Mouse (Mus musculus): ENCODE results near the gene Foxa2. TPM values are rescaled to one million over a fixed set of nuclear protein-coding genes. Genes with fewer than 3 reads are reported as not detected.

The Foxa2 gene
- polyA plus RNA-seq, 1 experiment from 2014 or later = 0.16 TPM

GRCm38 (mm10) chr2:148020125-148020524 lies 26.6 kb downstream of the Foxa2 start:
- Histone ChIP-seq H3K4me2 (replicated peaks; ENCODE audit: low read depth, low read length) (no peak overlapping the region), H3K9me3 (ENCODE audit: control insufficient read depth, low read length) (no peaks in the 10 kb centered on the region), H3K4me1 (ENCODE audit: control insufficient read depth, insufficient read depth, low read length) (no peaks in the 10 kb centered on the region), H3K9ac (ENCODE audit: low read depth, low read length) (no peak overlapping the region), H3K27ac (ENCODE audit: low read depth, low read length) (no peak overlapping the region), H3K4me3 (ENCODE audit: low read length) (no peak overlapping the region), H3K36me3 (ENCODE audit: control insufficient read depth, insufficient read depth, low read length) (no peaks in the 10 kb centered on the region), H3K27me3 (ENCODE audit: control insufficient read depth, insufficient read depth, low read length) (peaks cover 55% of the 10 kb centered on the region)
- ATAC-seq (ENCODE audit: low FRiP score, low TSS enrichment) = no peak
- 29% methylated on average over 3 of the region's 3 CpGs for WGBS

- 84% methylated on average over 8 of the region's 8 CpGs for WGBS
- H3K27me3 ChIP-seq (ENCODE audit: control insufficient read depth, insufficient read depth, low read length) = peaks cover 34% of the 10 kb centered on the region
- no peaks in the 10 kb centered on the region for H3K36me3 ChIP-seq (ENCODE audit: control insufficient read depth, insufficient read depth, low read length)
- H3K4me3 ChIP-seq (ENCODE audit: low read length) = no peak overlapping the region
- H3K4me2 ChIP-seq (replicated peaks; ENCODE audit: low read depth, low read length) = no peak overlapping the region
- no peaks in the 10 kb centered on the region for H3K9me3 ChIP-seq (ENCODE audit: control insufficient read depth, low read length)
- ATAC-seq (ENCODE audit: low FRiP score, low TSS enrichment) = no peak
- no peak overlapping the region for H3K9ac ChIP-seq (ENCODE audit: low read depth, low read length)
- H3K4me1 ChIP-seq (ENCODE audit: control insufficient read depth, insufficient read depth, low read length) = no peaks in the 10 kb centered on the region
- no peak overlapping the region for H3K27ac ChIP-seq (ENCODE audit: low read depth, low read length)
These were observed 28.7 kb downstream of the Foxa2 start for GRCm38 (mm10) chr2:148017782-148018690.

- Histone ChIP-seq H3K9ac (ENCODE audit: low read depth, low read length) (no peak overlapping the region), H3K4me3 (ENCODE audit: low read length) (no peak overlapping the region), H3K27ac (ENCODE audit: low read depth, low read length) (no peak overlapping the region), H3K36me3 (ENCODE audit: control insufficient read depth, insufficient read depth, low read length) (no peaks in the 10 kb centered on the region), H3K4me2 (replicated peaks; ENCODE audit: low read depth, low read length) (no peak overlapping the region), H3K9me3 (ENCODE audit: control insufficient read depth, low read length) (no peaks in the 10 kb centered on the region), H3K4me1 (ENCODE audit: control insufficient read depth, insufficient read depth, low read length) (no peaks in the 10 kb centered on the region), H3K27me3 (ENCODE audit: control insufficient read depth, insufficient read depth, low read length) (peaks cover 3% of the 10 kb centered on the region; the same call in 1 of the 2 replicates)
- 91% methylated on average over 3 of the region's 3 CpGs for WGBS
- ATAC-seq (ENCODE audit: low FRiP score, low TSS enrichment) = no peak
These were observed 33.4 kb downstream of the Foxa2 start for GRCm38 (mm10) chr2:148013382-148013781.

- Histone ChIP-seq H3K27ac (ENCODE audit: low read depth, low read length) (no peak overlapping the region), H3K4me3 (ENCODE audit: low read length) (no peak overlapping the region), H3K36me3 (ENCODE audit: control insufficient read depth, insufficient read depth, low read length) (no peaks in the 10 kb centered on the region), H3K9ac (ENCODE audit: low read depth, low read length) (no peak overlapping the region), H3K9me3 (ENCODE audit: control insufficient read depth, low read length) (no peaks in the 10 kb centered on the region), H3K27me3 (ENCODE audit: control insufficient read depth, insufficient read depth, low read length) (no peaks in the 10 kb centered on the region), H3K4me2 (replicated peaks; ENCODE audit: low read depth, low read length) (no peak overlapping the region), H3K4me1 (ENCODE audit: control insufficient read depth, insufficient read depth, low read length) (no peaks in the 10 kb centered on the region)
- WGBS = 90% methylated on average over 4 of the region's 4 CpGs
- ATAC-seq (ENCODE audit: low FRiP score, low TSS enrichment) = no peak
These were observed 37.7 kb downstream of the Foxa2 start for GRCm38 (mm10) chr2:148009049-148009448.

- no peak overlapping the region for H3K4me3 ChIP-seq (ENCODE audit: low read length)
- no peaks in the 10 kb centered on the region for H3K9me3 ChIP-seq (ENCODE audit: control insufficient read depth, low read length)
- no peaks in the 10 kb centered on the region for H3K36me3 ChIP-seq (ENCODE audit: control insufficient read depth, insufficient read depth, low read length)
- H3K4me2 ChIP-seq (replicated peaks; ENCODE audit: low read depth, low read length) = no peak overlapping the region
- H3K4me1 ChIP-seq (ENCODE audit: control insufficient read depth, insufficient read depth, low read length) = no peaks in the 10 kb centered on the region
- ATAC-seq (ENCODE audit: low FRiP score, low TSS enrichment) = 0 out of 2 replicates have a peak, but pooled peaks have one; percentile 28
- no peak overlapping the region for H3K27ac ChIP-seq (ENCODE audit: low read depth, low read length)
- H3K27me3 ChIP-seq (ENCODE audit: control insufficient read depth, insufficient read depth, low read length) = no peaks in the 10 kb centered on the region
- 58% methylated on average over 7 of the region's 7 CpGs for WGBS
- H3K9ac ChIP-seq (ENCODE audit: low read depth, low read length) = no peak overlapping the region
These were observed 41.9 kb downstream of the Foxa2 start for GRCm38 (mm10) chr2:148004554-148005521.

- Histone ChIP-seq H3K4me3 (ENCODE audit: low read length) (no peak overlapping the region), H3K9me3 (ENCODE audit: control insufficient read depth, low read length) (no peaks in the 10 kb centered on the region), H3K4me1 (ENCODE audit: control insufficient read depth, insufficient read depth, low read length) (no peaks in the 10 kb centered on the region), H3K27ac (ENCODE audit: low read depth, low read length) (no peak overlapping the region), H3K36me3 (ENCODE audit: control insufficient read depth, insufficient read depth, low read length) (no peaks in the 10 kb centered on the region), H3K27me3 (ENCODE audit: control insufficient read depth, insufficient read depth, low read length) (no peaks in the 10 kb centered on the region), H3K4me2 (replicated peaks; ENCODE audit: low read depth, low read length) (no peak overlapping the region), H3K9ac (ENCODE audit: low read depth, low read length) (no peak overlapping the region)
- 82% methylated on average over 3 of the region's 3 CpGs for WGBS
- ATAC-seq (ENCODE audit: low FRiP score, low TSS enrichment) = no peak
These were observed 43.3 kb downstream of the Foxa2 start for GRCm38 (mm10) chr2:148003511-148003910.

GRCm38 (mm10) chr2:147998206-147998966 lies 48.4 kb downstream of the Foxa2 start:
- H3K27me3 ChIP-seq (ENCODE audit: control insufficient read depth, insufficient read depth, low read length) = no peaks in the 10 kb centered on the region
- no peaks in the 10 kb centered on the region for H3K4me1 ChIP-seq (ENCODE audit: control insufficient read depth, insufficient read depth, low read length)
- no peak for ATAC-seq (ENCODE audit: low FRiP score, low TSS enrichment)
- no peaks in the 10 kb centered on the region for H3K36me3 ChIP-seq (ENCODE audit: control insufficient read depth, insufficient read depth, low read length)
- WGBS = 65% methylated on average over 10 of the region's 10 CpGs
- no peak overlapping the region for H3K4me2 ChIP-seq (replicated peaks; ENCODE audit: low read depth, low read length)
- H3K27ac ChIP-seq (ENCODE audit: low read depth, low read length) = no peak overlapping the region
- H3K9me3 ChIP-seq (ENCODE audit: control insufficient read depth, low read length) = no peaks in the 10 kb centered on the region
- H3K4me3 ChIP-seq (ENCODE audit: low read length) = no peak overlapping the region
- H3K9ac ChIP-seq (ENCODE audit: low read depth, low read length) = no peak overlapping the region

GRCm38 (mm10) chr2:147996781-147997180 lies 50.0 kb downstream of the Foxa2 start:
- no peaks in the 10 kb centered on the region for H3K4me1 ChIP-seq (ENCODE audit: control insufficient read depth, insufficient read depth, low read length)
- H3K36me3 ChIP-seq (ENCODE audit: control insufficient read depth, insufficient read depth, low read length) = no peaks in the 10 kb centered on the region
- H3K27me3 ChIP-seq (ENCODE audit: control insufficient read depth, insufficient read depth, low read length) = no peaks in the 10 kb centered on the region
- H3K27ac ChIP-seq (ENCODE audit: low read depth, low read length) = no peak overlapping the region
- no peak overlapping the region for H3K4me2 ChIP-seq (replicated peaks; ENCODE audit: low read depth, low read length)
- H3K9me3 ChIP-seq (ENCODE audit: control insufficient read depth, low read length) = no peaks in the 10 kb centered on the region
- ATAC-seq (ENCODE audit: low FRiP score, low TSS enrichment) = no peak
- H3K4me3 ChIP-seq (ENCODE audit: low read length) = no peak overlapping the region
- no peak overlapping the region for H3K9ac ChIP-seq (ENCODE audit: low read depth, low read length)
